Mouse (Mus musculus): ENCODE data around the gene Slc6a6. TPM values are rescaled to one million over a fixed set of nuclear protein-coding genes. Genes with fewer than 3 reads are reported as not detected.

Slc6a6 gene
- total and polyA plus RNA-seq, 3 experiments = 54.6 to 90.0 TPM; not detected in 1

DNA sequence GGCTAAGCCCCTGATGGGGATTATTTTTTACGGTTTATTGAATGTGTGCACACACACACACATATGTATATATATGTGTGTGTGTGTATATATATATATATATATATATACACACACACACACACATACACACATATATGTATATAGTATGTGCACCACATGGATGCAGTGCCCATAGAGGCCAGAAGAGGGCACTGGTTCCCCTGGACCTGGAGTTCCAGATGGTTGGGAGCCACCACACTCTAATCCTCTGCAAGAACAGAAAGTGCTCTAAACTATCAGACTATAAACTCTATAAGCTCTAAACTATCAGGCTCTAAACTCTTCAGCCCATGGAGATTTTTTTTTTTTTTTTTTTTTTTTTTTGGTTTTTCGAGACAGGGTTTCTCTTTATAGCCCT, 25.1 kb downstream of the Slc6a6 start:
- DNase-seq (ENCODE audit: low read depth, low spot score) = no peak
- TF ChIP-seq ZNF384 (IDR thresholded peaks at IDR 0.05; ENCODE audit: low read depth, low read length) = peak; percentile 28; the same call in 1 of the 2 replicates
- no peak for TF ChIP-seq USF1 (IDR thresholded peaks at IDR 0.05; ENCODE audit: low read depth, low read length)
- no peak for TF ChIP-seq TCF12 (IDR thresholded peaks at IDR 0.05; ENCODE audit: low read depth, low read length)
- no peak for TF ChIP-seq GATA1 (IDR thresholded peaks at IDR 0.05; ENCODE audit: low read depth, low read length)
- TF ChIP-seq CTCF (IDR thresholded peaks at IDR 0.05 in 2 of 3, conservative IDR thresholded peaks at IDR 0.05 in 1 of 3; ENCODE audit: control insufficient read depth in 1 of 3, insufficient read depth in 1 of 3, low read depth in 2 of 3, low read length in 3 of 3, poor library complexity in 1 of 3, severe bottlenecking in 1 of 3) = peak; percentile 17 to 42 (median 29); a peak in 3 of 6 replicates
- Histone ChIP-seq H3K9ac (ENCODE audit: control insufficient read depth, low read depth, low read length, poor library complexity, severe bottlenecking) (no peak overlapping the region), H3K9me3 (replicated peaks; ENCODE audit: insufficient read depth, low read length) (no peaks in the 10 kb centered on the region), H3K4me3 (ENCODE audit: control insufficient read depth in 1 of 2, insufficient read depth in 1 of 2, low read depth in 2 of 2, low read length in 2 of 2) (no peak overlapping the region), H3K36me3 (ENCODE audit: control insufficient read depth in 1 of 2, insufficient read depth in 2 of 2, low read length in 2 of 2) (peaks cover 6 to 10% of the 10 kb centered on the region in 2 experiments; a peak in 3 of 4 replicates), H3K79me2 (ENCODE audit: control insufficient read depth, insufficient read depth, low read length, poor library complexity) (0 out of 2 replicates have a peak, but pooled peaks cover 3% of the 10 kb centered on the region), H3K4me1 (ENCODE audit: control insufficient read depth in 1 of 2, insufficient read depth in 2 of 2, low read length in 2 of 2) (peaks cover 3 to 17% of the 10 kb centered on the region in 2 experiments; a peak in 3 of 4 replicates), H3K27ac (ENCODE audit: control insufficient read depth, low read depth, low read length) (no peak overlapping the region), H3K27me3 (ENCODE audit: control insufficient read depth in 1 of 2, insufficient read depth in 2 of 2, low read length in 2 of 2) (no peaks in the 10 kb centered on the region)

DNA sequence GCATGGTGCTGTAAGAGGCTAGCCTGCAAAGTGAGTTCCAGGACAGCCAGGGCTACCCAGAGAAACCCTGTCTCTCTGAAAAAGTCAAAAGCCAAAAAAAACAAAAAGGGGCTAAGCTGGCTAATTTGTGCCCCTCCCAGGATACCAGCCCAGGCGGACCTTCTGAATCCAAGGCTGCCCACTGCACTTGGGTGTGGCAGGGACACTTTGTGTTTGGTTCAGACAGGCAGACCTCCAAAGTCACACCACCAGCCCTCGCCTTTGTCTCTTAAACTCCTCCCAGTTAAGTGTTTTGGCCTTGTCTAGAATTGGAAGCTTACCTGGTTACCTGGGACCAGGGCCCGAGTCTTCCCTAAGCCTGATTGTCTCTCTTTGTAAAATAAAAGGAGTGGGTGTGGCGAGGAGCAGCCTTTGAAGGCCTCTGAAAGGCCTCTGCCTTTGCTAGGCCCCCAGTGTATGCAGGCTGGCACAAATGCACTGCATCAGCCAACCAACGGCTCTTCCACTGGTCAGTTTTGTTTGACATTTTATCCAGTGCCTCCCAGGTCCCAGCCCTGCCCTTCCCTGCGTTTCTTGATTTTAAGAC, 26.6 kb downstream of the Slc6a6 start:
- Histone ChIP-seq H3K36me3 (ENCODE audit: control insufficient read depth in 1 of 2, insufficient read depth in 2 of 2, low read length in 2 of 2) (peaks cover 6 to 10% of the 10 kb centered on the region in 2 experiments; a peak in 3 of 4 replicates), H3K4me3 (ENCODE audit: control insufficient read depth in 1 of 2, insufficient read depth in 1 of 2, low read depth in 2 of 2, low read length in 2 of 2) (no peak overlapping the region), H3K27me3 (ENCODE audit: control insufficient read depth in 1 of 2, insufficient read depth in 2 of 2, low read length in 2 of 2) (no peaks in the 10 kb centered on the region), H3K9me3 (replicated peaks; ENCODE audit: insufficient read depth, low read length) (no peaks in the 10 kb centered on the region), H3K4me1 (ENCODE audit: control insufficient read depth in 1 of 2, insufficient read depth in 2 of 2, low read length in 2 of 2) (peaks cover 3 to 17% of the 10 kb centered on the region in 2 experiments; a peak in 3 of 4 replicates), H3K79me2 (ENCODE audit: control insufficient read depth, insufficient read depth, low read length, poor library complexity) (0 out of 2 replicates have a peak, but pooled peaks cover 3% of the 10 kb centered on the region), H3K9ac (ENCODE audit: control insufficient read depth, low read depth, low read length, poor library complexity, severe bottlenecking) (no peak overlapping the region), H3K27ac (ENCODE audit: control insufficient read depth, low read depth, low read length) (no peak overlapping the region)
- DNase-seq (ENCODE audit: low read depth, low spot score) = no peak
- no peak for TF ChIP-seq TAL1 (IDR thresholded peaks at IDR 0.05; ENCODE audit: low read length)
- TF ChIP-seq TCF12 (IDR thresholded peaks at IDR 0.05; ENCODE audit: low read depth, low read length) = no peak
- TF ChIP-seq NRF1 (IDR thresholded peaks at IDR 0.05; ENCODE audit: insufficient read depth, low read depth, low read length, poor library complexity, severe bottlenecking) = no peak

DNA sequence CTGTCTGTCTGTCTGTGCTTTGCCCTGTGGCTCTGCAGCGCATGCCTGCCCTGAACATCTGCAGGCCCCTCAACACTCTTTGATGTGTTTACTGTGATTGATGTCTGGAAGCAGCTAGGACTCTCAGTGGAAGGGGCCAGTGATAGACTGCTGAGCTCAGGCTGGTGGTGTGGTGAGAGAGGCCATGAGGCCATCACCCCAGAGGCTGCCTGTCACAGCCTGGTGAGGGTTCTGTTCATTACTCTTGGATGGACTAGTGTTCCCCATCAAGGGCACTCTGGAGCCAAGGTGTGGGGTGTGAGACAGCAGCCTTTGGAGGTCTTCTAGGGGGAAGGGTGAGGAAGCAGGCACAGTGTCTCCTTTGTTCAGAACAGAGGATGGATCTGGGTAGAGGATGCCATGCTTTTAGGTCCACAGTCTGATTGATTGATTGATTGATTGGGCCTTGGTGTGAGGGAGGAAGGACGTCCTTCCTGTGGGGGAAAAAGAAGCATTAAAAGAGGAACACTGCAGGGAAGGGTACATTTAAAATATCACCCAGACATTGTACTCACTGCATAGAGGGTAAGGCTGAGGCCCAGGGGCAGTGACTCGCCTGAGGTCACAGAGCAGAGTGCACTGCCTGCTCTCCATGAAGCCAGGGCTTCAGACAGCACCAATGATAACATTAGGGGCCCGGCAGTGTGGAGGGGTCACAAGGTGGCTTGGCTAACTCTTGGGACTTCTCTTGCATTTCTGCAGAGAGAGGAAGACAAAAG, 28.4 kb downstream of the Slc6a6 start:
- peak overlapping the region; percentile 32 for H3K27ac ChIP-seq (ENCODE audit: control insufficient read depth, low read depth, low read length)
- TF ChIP-seq MYB (IDR thresholded peaks at IDR 0.05; ENCODE audit: low read depth, low read length) (no peak), MYC (IDR thresholded peaks at IDR 0.05; ENCODE audit: low read depth, low read length) (no peak), ZNF384 (IDR thresholded peaks at IDR 0.05; ENCODE audit: low read depth, low read length) (no peak), JUND (IDR thresholded peaks at IDR 0.05; ENCODE audit: low read depth, low read length) (no peak; the same call in 1 of the 2 replicates), MAX (IDR thresholded peaks at IDR 0.05; ENCODE audit: low read length) (no peak), POLR2AphosphoS2 (IDR thresholded peaks at IDR 0.05; ENCODE audit: low read length) (no peak), MAZ (IDR thresholded peaks at IDR 0.05; ENCODE audit: low read depth, low read length) (no peak), EP300 (IDR thresholded peaks at IDR 0.05; ENCODE audit: low read depth in 1 of 2, low read length in 2 of 2) (no peak), POLR2AphosphoS5 (IDR thresholded peaks at IDR 0.05; ENCODE audit: borderline replicate concordance, low read depth, low read length) (no peak), TBP (IDR thresholded peaks at IDR 0.05; ENCODE audit: low read depth, low read length) (no peak), TCF12 (IDR thresholded peaks at IDR 0.05; ENCODE audit: low read depth, low read length) (no peak), MEF2A (IDR thresholded peaks at IDR 0.05; ENCODE audit: extremely low read depth, insufficient replicate concordance, low read depth, low read length, poor library complexity, severe bottlenecking) (no peak)
- H3K36me3 ChIP-seq (ENCODE audit: control insufficient read depth in 1 of 2, insufficient read depth in 2 of 2, low read length in 2 of 2) = peaks cover 6 to 12% of the 10 kb centered on the region in 2 experiments
- no peak overlapping the region for H3K4me3 ChIP-seq (ENCODE audit: control insufficient read depth in 1 of 2, insufficient read depth in 1 of 2, low read depth in 2 of 2, low read length in 2 of 2)
- H3K9me3 ChIP-seq (replicated peaks; ENCODE audit: insufficient read depth, low read length) = no peaks in the 10 kb centered on the region
- no peaks in the 10 kb centered on the region for H3K27me3 ChIP-seq (ENCODE audit: control insufficient read depth in 1 of 2, insufficient read depth in 2 of 2, low read length in 2 of 2)
- H3K9ac ChIP-seq (ENCODE audit: control insufficient read depth, low read depth, low read length, poor library complexity, severe bottlenecking) = no peak overlapping the region
- 0 out of 2 replicates have a peak, but pooled peaks cover 3% of the 10 kb centered on the region for H3K79me2 ChIP-seq (ENCODE audit: control insufficient read depth, insufficient read depth, low read length, poor library complexity)
- H3K4me1 ChIP-seq (ENCODE audit: control insufficient read depth in 1 of 2, insufficient read depth in 2 of 2, low read length in 2 of 2) = peaks cover 3 to 21% of the 10 kb centered on the region in 2 experiments; a peak in 3 of 4 replicates
- no peak for DNase-seq (ENCODE audit: low read depth, low spot score)
